Mouse (Mus musculus): ENCODE measurements around the gene Tmem108. TPM values are rescaled to one million over a fixed set of nuclear protein-coding genes. Genes with fewer than 3 reads are reported as not detected.

Gene Tmem108
- polyA plus RNA-seq, 1 experiment from 2014 or later, result 33.2 TPM

DNA sequence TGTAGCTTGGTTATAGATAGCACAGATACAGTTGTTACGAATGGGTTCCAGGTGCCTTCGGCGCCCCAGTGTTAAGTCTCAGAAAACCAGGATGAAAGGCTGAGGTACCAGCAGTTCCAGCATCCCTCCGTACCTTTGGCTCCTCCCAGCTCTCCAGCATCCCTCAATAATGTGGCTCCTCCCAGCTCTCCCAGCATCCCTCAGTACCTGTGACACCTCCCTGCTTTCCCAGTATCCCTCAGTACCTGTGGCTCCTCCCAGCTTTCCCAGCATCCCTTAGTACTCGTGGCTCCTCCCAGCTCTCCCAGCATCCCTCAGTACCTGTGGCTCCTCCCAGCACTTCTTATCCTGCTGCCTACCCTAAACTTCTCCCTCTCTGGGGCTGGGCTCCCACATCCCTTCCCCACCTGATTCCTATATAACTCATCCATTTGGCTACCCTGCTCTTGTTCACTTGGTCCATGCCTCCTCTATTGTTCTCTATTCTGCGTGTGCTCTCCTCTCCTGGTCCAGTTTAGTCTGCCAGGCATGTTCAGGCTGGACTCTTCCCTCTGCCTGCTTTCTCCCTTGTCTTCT is 225.5 kb downstream of the Tmem108 start:
- no peak for ATAC-seq (ENCODE audit: low FRiP score, low TSS enrichment)
- no peak overlapping the region for H3K4me2 ChIP-seq (ENCODE audit: low read length)
- H3K4me1 ChIP-seq (ENCODE audit: control insufficient read depth, insufficient read depth, low read length), result peaks cover 32% of the 10 kb centered on the region
- H3K27ac ChIP-seq (replicated peaks; ENCODE audit: low read depth, low read length), result no peak overlapping the region
- 80% methylated on average over 6 of the region's 6 CpGs for WGBS
- no peaks in the 10 kb centered on the region for H3K9me3 ChIP-seq (ENCODE audit: control insufficient read depth, low read length)
- H3K27me3 ChIP-seq (ENCODE audit: control insufficient read depth, insufficient read depth, low read length), result no peaks in the 10 kb centered on the region
- no peak overlapping the region for H3K4me3 ChIP-seq (replicated peaks; ENCODE audit: low read depth, low read length)
- DNase-seq, result no peak
- H3K36me3 ChIP-seq (ENCODE audit: control insufficient read depth, insufficient read depth, low read length), result no peaks in the 10 kb centered on the region
- H3K9ac ChIP-seq (replicated peaks; ENCODE audit: low read length), result no peak overlapping the region

DNA sequence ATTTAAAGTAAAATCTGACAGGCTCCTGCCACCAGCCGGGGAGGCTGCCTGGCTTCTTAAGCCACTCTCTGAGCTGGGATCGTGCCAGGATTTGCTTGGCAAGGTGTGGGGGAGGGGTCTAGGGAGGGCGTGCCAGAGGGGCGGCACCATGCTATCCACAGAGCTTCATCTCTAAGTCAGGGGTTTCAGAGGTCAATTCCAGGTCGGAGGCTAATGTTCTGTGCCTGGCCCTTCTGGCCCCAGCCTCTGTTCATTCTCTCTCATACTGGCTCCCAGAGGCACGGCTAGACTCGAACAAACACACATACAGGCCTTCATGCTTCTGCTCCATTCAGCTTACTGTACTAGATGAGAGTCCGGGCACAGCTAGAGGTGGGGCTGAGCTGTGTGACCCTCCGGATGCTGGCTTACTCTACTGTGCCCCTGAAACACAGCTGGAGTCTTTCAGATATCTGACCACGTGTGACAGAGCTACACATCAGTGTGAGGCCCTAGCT is 236.5 kb downstream of the Tmem108 start:
- Histone ChIP-seq H3K27me3 (ENCODE audit: control insufficient read depth, insufficient read depth, low read length) (no peaks in the 10 kb centered on the region), H3K9ac (replicated peaks; ENCODE audit: low read length) (no peak overlapping the region), H3K27ac (replicated peaks; ENCODE audit: low read depth, low read length) (peak overlapping the region; percentile 77), H3K4me2 (ENCODE audit: low read length) (peak overlapping the region; percentile 21; the same call in 1 of the 2 replicates), H3K4me3 (replicated peaks; ENCODE audit: low read depth, low read length) (no peak overlapping the region), H3K9me3 (ENCODE audit: control insufficient read depth, low read length) (no peaks in the 10 kb centered on the region; the same call in 1 of the 2 replicates), H3K4me1 (ENCODE audit: control insufficient read depth, insufficient read depth, low read length) (peaks cover 26% of the 10 kb centered on the region), H3K36me3 (ENCODE audit: control insufficient read depth, insufficient read depth, low read length) (no peaks in the 10 kb centered on the region)
- DNase-seq, result peak; percentile 85
- ATAC-seq (ENCODE audit: low FRiP score, low TSS enrichment), result peak; percentile 80; the same call in 1 of the 2 replicates
- 13% methylated on average over 10 of the region's 10 CpGs for WGBS

DNA sequence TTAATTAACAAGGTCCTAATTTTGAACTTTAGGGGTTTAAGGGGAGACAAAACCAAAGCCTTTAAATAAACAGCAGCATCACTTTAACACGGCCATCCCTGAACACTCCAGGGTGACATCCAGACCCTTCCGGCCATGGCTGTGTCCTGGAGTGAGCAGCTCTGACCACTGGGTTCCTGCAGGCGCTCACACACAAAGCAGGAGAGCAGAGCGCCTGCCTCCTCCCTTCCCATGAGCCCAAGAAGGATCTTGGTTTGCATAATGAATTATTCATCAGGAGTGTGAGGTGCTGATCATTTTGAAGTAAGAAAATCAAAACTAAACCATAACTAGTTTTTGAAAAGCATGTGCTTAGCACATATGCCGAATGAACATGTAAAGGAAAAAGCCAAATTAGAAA is 237.0 kb downstream of the Tmem108 start:
- H3K27me3 ChIP-seq (ENCODE audit: control insufficient read depth, insufficient read depth, low read length), result no peaks in the 10 kb centered on the region
- 4% methylated on average over 5 of the region's 5 CpGs for WGBS
- H3K27ac ChIP-seq (replicated peaks; ENCODE audit: low read depth, low read length), result peak overlapping the region; percentile 68
- no peaks in the 10 kb centered on the region for H3K36me3 ChIP-seq (ENCODE audit: control insufficient read depth, insufficient read depth, low read length)
- no peaks in the 10 kb centered on the region for H3K9me3 ChIP-seq (ENCODE audit: control insufficient read depth, low read length)
- peak overlapping the region; percentile 21; the same call in 1 of the 2 replicates for H3K4me2 ChIP-seq (ENCODE audit: low read length)
- peaks cover 26% of the 10 kb centered on the region for H3K4me1 ChIP-seq (ENCODE audit: control insufficient read depth, insufficient read depth, low read length)
- no peak overlapping the region for H3K4me3 ChIP-seq (replicated peaks; ENCODE audit: low read depth, low read length)
- ATAC-seq (ENCODE audit: low FRiP score, low TSS enrichment) (peak; percentile 85; the same call in 1 of the 2 replicates), DNase-seq (peak; percentile 73)
- H3K9ac ChIP-seq (replicated peaks; ENCODE audit: low read length), result no peak overlapping the region

DNA sequence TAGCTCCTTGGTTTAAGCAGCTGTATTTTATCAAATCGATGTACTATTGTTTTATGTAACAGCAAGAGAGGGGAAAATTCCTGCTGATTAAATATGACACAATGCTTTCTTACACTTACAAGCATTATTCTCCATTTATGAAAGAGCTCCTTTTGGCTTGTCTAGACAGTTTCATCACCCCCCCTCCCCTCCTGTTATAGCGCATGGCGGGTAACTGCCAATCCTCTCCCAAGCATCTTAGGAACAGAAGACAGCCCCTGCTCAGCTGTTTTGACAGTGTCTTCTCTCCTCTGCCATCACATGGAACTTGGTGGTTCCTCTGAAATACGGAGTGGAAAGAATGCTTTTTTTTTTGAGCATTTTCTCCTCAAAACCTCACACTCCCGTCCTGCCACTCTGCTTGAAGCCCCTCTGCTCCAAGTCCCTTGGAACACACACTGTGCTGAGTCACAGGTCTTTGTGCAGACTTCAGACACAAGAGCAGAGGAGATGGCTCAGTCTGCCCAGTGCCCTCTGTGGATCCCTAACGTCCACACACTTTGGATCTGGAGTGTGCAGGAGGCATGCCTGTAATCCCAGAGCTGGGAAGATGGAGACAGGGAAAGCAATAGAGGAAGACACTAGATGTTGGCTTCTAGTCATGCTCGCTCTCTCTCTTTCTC is 237.8 kb downstream of the Tmem108 start:
- Histone ChIP-seq H3K27me3 (ENCODE audit: control insufficient read depth, insufficient read depth, low read length) (no peaks in the 10 kb centered on the region), H3K4me3 (replicated peaks; ENCODE audit: low read depth, low read length) (no peak overlapping the region), H3K27ac (replicated peaks; ENCODE audit: low read depth, low read length) (peak overlapping the region; percentile 68), H3K36me3 (ENCODE audit: control insufficient read depth, insufficient read depth, low read length) (no peaks in the 10 kb centered on the region), H3K4me2 (ENCODE audit: low read length) (no peak overlapping the region), H3K9me3 (ENCODE audit: control insufficient read depth, low read length) (no peaks in the 10 kb centered on the region), H3K4me1 (ENCODE audit: control insufficient read depth, insufficient read depth, low read length) (peaks cover 26% of the 10 kb centered on the region), H3K9ac (replicated peaks; ENCODE audit: low read length) (no peak overlapping the region)
- WGBS, result 47% methylated on average over 7 of the region's 7 CpGs
- no peak; the same call in 1 of the 2 replicates for ATAC-seq (ENCODE audit: low FRiP score, low TSS enrichment)
- DNase-seq, result peak; percentile 62

DNA sequence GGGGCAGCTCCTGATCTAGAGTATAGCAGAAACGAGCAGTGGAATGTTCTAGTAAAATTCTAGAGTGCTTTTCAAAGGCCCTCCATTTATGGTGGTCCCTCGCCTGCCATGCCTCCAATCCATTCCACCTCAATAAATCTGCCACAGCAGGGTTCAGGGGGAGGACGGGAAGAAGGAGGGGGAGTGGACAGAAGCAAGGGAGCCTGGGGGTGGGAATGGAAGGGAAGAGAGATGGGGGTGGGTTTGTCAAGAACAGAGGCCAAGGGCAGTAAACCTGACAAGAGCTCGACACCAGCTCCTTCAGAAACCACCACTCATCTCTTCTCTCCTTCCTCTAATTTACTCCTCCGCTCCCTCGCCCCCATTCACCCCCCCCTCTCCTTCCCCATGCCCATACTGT is 238.6 kb downstream of the Tmem108 start:
- no peaks in the 10 kb centered on the region for H3K9me3 ChIP-seq (ENCODE audit: control insufficient read depth, low read length)
- WGBS, result 72% methylated on average over 6 of the region's 6 CpGs
- H3K9ac ChIP-seq (replicated peaks; ENCODE audit: low read length), result no peak overlapping the region
- H3K4me1 ChIP-seq (ENCODE audit: control insufficient read depth, insufficient read depth, low read length), result peaks cover 26% of the 10 kb centered on the region
- H3K36me3 ChIP-seq (ENCODE audit: control insufficient read depth, insufficient read depth, low read length), result no peaks in the 10 kb centered on the region
- no peaks in the 10 kb centered on the region for H3K27me3 ChIP-seq (ENCODE audit: control insufficient read depth, insufficient read depth, low read length)
- H3K4me2 ChIP-seq (ENCODE audit: low read length), result no peak overlapping the region
- DNase-seq, result no peak
- ATAC-seq (ENCODE audit: low FRiP score, low TSS enrichment), result no peak
- no peak overlapping the region for H3K27ac ChIP-seq (replicated peaks; ENCODE audit: low read depth, low read length)
- no peak overlapping the region for H3K4me3 ChIP-seq (replicated peaks; ENCODE audit: low read depth, low read length)

DNA sequence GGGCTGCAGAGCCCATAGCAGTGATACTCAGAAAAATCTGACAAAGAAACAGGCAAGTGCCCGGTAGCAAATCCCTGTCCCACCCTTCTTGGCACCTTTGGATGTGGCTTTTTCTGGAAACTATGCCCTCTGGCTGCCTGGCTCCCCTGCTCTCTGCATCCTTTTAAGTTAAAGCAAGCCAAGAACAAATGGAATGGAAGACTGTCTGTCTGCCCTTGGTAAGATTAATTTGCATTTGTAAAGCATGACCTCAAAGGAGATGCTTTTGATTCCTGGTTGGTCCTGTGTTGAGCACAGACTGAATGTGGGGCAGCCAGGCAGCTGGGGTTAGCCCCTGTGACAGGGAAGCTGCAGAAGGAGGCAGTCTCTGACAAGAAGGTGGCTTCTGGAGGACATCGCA is 247.8 kb downstream of the Tmem108 start:
- H3K4me2 ChIP-seq (ENCODE audit: low read length), result no peak overlapping the region

DNA sequence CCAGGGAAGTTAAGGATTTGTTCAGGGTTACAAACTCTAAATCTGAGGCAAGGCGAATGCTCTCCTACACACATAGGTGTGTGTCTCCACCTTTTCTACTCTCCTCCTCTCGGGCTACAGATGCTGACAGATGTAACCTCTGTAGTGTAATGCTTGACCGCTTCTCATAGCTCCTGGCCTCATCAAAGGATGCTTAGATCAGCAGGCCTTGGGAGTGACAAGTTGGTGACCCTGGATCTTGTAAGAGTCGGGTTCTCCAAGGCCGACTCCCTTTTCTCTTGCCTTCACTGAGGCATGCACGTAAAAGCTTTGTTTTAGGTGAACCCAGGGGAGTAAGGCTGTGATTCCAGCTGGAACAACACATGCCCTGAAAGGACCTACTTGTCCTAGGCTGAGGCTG is 249.4 kb downstream of the Tmem108 start:
- ATAC-seq (ENCODE audit: low FRiP score, low TSS enrichment) (no peak), DNase-seq (no peak)
- Histone ChIP-seq H3K4me2 (ENCODE audit: low read length) (no peak overlapping the region), H3K9ac (replicated peaks; ENCODE audit: low read length) (no peak overlapping the region), H3K4me3 (replicated peaks; ENCODE audit: low read depth, low read length) (no peak overlapping the region), H3K36me3 (ENCODE audit: control insufficient read depth, insufficient read depth, low read length) (no peaks in the 10 kb centered on the region), H3K27ac (replicated peaks; ENCODE audit: low read depth, low read length) (no peak overlapping the region), H3K9me3 (ENCODE audit: control insufficient read depth, low read length) (no peaks in the 10 kb centered on the region), H3K4me1 (ENCODE audit: control insufficient read depth, insufficient read depth, low read length) (no peaks in the 10 kb centered on the region), H3K27me3 (ENCODE audit: control insufficient read depth, insufficient read depth, low read length) (no peaks in the 10 kb centered on the region)
- 80% methylated on average over 6 of the region's 6 CpGs for WGBS

More for the DNA sequence above, 247.8 kb downstream of the Tmem108 start:
- ATAC-seq (ENCODE audit: low FRiP score, low TSS enrichment) (no peak), DNase-seq (no peak)
- H3K9ac ChIP-seq (replicated peaks; ENCODE audit: low read length), result no peak overlapping the region
- H3K9me3 ChIP-seq (ENCODE audit: control insufficient read depth, low read length), result no peaks in the 10 kb centered on the region
- H3K36me3 ChIP-seq (ENCODE audit: control insufficient read depth, insufficient read depth, low read length), result no peaks in the 10 kb centered on the region
- WGBS, result 27% methylated on average over 2 of the region's 2 CpGs
- no peak overlapping the region for H3K4me3 ChIP-seq (replicated peaks; ENCODE audit: low read depth, low read length)
- no peaks in the 10 kb centered on the region for H3K27me3 ChIP-seq (ENCODE audit: control insufficient read depth, insufficient read depth, low read length)
- H3K27ac ChIP-seq (replicated peaks; ENCODE audit: low read depth, low read length), result no peak overlapping the region; the same call in 1 of the 2 replicates
- H3K4me1 ChIP-seq (ENCODE audit: control insufficient read depth, insufficient read depth, low read length), result no peaks in the 10 kb centered on the region

DNA sequence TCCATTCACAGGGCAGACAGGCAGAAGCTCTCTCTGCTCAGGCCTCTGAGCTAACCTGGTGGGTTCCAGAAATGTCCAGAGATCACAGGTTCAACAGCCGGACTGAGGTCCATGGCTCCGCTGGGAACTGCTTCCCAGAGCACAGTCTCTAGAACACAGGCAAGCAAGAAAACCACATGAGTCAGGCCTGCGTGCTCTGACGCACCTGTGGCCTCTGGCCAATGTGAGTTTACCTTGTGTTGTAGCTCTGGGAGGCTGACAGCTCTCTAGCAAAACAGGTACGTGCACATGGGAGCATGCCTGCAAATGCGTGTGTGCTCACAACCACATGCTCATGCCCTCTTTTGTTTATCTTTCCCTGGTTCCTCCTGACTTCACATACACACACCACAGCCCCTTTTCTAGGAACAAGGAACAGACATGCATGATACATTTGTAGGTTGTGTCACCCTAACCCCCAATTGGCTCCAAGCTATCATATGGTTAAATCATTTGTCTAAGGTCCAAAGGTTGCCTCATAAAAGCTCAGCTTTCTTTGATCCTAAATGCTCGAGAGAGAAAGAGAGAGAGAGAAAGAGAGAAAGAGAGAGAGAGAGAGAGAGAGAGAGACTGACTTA is 254.6 kb downstream of the Tmem108 start:
- peaks cover 35% of the 10 kb centered on the region for H3K4me1 ChIP-seq (ENCODE audit: control insufficient read depth, insufficient read depth, low read length)

More for the DNA sequence above, 254.6 kb downstream of the Tmem108 start:
- Histone ChIP-seq H3K9ac (replicated peaks; ENCODE audit: low read length) (no peak overlapping the region), H3K27ac (replicated peaks; ENCODE audit: low read depth, low read length) (no peak overlapping the region), H3K9me3 (ENCODE audit: control insufficient read depth, low read length) (no peaks in the 10 kb centered on the region), H3K4me3 (replicated peaks; ENCODE audit: low read depth, low read length) (no peak overlapping the region), H3K36me3 (ENCODE audit: control insufficient read depth, insufficient read depth, low read length) (no peaks in the 10 kb centered on the region), H3K27me3 (ENCODE audit: control insufficient read depth, insufficient read depth, low read length) (no peaks in the 10 kb centered on the region), H3K4me2 (ENCODE audit: low read length) (no peak overlapping the region)
- 78% methylated on average over 7 of the region's 7 CpGs for WGBS
- DNase-seq, result no peak
- no peak for ATAC-seq (ENCODE audit: low FRiP score, low TSS enrichment)
